Mouse (Mus musculus): ENCODE results near the gene C130026I21Rik. TPM values are rescaled to one million over a fixed set of nuclear protein-coding genes. Genes with fewer than 3 reads are reported as not detected.
A peak's percentile ranks its signal among the peaks of the same experiment; 100 is the strongest.
"Not testable (repeated sequence)": the region's sequence is repeated elsewhere in the genome, so short reads cannot be mapped to it uniquely, and the experiment has no call there.

The C130026I21Rik gene
- total RNA-seq, 2 experiments from 2014 or later: 0.84 TPM; not detected in 1

DNA sequence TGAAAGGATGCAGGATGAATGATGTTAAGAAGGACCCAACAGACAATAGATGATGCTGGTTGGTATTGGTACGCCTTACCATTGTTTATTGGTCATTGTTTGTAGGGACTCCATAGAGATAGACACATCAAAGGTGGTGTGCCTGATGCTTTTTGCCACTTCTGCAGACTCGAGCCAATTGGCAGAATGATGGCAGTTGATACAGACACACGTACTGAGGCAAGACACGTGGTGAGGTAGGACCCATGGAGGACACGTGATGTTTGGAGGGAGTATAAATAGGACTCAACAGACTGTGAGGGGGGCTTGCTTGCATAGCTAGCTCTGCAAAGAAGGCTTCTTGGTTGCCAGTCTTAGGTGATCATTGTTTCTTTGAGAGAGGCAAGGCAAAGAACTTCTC lies 115.2 kb downstream of the C130026I21Rik start:
- intact Hi-C loops (cut with DNase I); DNase-seq (ENCODE audit: low spot score in 2 of 2): not testable (repeated sequence)

DNA sequence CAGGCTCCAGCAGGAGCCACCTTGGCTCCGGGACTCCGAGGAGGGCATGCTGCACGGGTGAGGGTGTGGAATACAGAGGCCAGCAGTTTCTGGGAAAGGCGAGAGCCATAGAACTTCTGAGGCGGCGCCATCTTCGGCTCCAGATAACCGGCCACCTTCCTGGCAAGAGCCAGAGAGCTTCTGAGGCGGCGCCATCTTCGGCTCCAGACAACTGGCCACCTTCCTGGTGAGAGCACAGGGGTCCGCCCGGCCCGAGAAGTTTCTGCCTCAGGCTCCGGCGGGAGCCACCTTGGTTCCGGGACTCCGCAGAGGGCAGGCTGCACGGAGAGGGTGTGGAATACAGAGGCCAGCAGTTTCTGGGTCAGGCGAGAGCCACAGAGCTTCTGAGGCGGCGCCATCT lies 136.7 kb downstream of the C130026I21Rik start:
- DNase-seq (ENCODE audit: low spot score in 2 of 2); intact Hi-C loops (cut with DNase I): not testable (repeated sequence)

DNA sequence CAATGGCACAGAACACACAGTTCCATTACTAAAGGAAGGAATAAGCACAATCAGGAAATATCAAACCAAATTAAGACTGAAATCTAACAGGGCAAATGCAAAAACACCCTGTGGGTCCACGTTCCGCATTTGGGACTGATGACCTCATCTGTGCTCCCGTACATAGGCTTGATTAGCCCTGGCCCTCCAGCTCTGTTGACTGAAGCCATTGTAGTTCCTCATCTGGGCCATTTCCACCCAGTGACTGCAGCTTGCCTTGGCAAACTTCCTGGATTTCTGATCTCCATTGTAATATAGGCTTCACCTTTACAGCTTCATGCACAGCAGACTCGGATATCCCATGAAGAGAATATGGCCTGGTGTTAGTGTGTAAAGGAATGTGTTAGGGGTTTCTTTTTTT lies 148.5 kb downstream of the C130026I21Rik start:
- intact Hi-C loops (cut with DNase I); DNase-seq (ENCODE audit: low spot score in 2 of 2): not testable (repeated sequence)

DNA sequence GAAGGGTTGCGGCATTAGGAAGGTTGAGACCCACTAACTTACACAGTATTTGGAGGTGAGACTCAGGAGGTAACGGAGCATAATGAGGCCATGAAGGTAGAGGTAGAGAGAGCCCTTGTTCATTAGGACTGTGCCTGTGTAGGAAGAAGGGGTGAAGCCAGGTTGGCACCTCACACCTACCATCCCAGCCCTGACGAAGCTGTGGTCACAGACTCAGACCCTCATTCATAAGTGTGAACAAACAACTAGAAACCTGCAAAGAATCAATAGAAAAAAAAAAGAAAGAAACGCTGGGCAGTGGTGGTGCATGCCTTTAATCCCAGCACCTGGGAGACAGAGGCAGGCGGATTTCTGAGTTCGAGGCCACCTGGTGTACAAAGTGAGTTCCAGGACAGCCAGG lies 152.0 kb downstream of the C130026I21Rik start:
- DNase-seq (ENCODE audit: low spot score in 2 of 2); intact Hi-C loops (cut with DNase I): not testable (repeated sequence)

DNA sequence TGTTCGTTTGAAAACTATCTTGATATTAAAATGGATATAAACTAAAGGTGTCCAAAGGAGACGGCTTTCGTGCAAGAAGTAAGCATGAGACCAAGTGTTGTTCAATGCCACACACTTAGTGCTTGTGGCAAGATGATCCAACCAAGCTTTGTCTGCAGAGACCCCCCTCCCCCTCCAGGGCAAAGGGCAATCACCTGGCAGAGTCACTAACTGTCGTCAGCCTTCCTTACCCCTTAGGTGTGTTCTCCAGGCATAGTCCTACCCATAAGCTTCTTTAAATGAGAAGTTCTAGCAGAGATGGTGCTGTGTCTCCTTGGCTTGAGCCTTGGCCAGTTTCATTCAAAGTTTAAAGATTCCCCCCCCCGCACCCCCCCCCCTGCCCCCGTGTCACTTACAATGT lies 152.8 kb downstream of the C130026I21Rik start:
- intact Hi-C loops (cut with DNase I); DNase-seq (ENCODE audit: low spot score in 2 of 2): not testable (repeated sequence)

DNA sequence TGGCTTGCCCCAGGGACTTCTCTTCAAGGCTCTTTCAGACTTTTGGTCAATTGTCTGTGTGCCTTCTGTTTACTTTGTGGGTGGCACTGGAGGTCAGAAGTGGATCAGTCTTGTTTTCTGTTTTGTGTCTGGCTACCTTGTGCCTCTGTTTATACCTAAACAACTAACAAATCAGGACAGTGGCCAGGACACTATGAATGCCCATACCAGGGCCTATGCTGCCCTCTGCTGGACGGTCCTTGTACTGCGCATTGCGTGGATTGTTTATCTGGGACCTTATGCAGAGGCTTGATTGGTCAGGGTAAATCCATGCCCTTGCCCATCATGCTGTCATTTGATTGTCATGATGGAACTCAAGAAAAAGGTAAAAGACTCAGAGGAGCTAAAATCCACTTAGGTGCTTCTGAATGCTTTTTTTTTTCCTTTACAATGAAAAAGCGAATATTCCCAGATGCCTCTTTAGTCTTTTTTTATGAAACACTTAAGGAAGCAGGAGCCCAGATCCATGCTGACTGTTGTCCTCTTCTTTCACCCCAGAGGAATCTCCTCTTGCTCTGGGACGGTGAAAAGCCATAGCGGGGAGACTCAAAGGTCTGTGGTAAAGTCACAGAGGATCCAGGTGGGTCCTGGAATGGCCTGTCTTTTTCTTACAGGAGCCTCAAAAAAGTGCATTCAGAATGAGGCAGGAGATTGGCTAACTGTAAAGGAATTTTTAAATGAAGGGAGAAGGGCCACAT lies 155.5 kb downstream of the C130026I21Rik start:
- peak; percentile 17 to 46 for DNase-seq (ENCODE audit: low spot score in 2 of 2)
- intact Hi-C loops (cut with DNase I): not testable (repeated sequence)

DNA sequence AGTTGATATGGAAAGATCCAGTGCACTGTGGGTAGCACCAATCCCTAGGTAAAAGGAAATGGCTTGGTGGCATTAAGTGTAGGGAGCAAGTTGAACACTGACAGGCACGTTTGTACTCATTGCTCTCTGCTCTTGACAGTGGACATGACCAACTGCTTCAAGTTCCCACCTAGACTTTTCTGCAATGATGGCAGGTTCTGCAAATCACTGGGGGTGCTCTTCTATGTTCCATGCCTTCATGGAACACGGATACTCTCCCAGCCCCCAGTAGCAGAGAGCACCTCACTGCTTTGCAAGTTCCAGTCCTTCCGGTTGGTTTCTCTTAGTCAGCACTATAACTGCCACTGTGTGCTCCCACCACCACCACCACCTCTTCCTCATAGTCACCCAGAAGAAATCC lies 156.3 kb downstream of the C130026I21Rik start:
- intact Hi-C loops (cut with DNase I); DNase-seq (ENCODE audit: low spot score in 2 of 2): not testable (repeated sequence)

DNA sequence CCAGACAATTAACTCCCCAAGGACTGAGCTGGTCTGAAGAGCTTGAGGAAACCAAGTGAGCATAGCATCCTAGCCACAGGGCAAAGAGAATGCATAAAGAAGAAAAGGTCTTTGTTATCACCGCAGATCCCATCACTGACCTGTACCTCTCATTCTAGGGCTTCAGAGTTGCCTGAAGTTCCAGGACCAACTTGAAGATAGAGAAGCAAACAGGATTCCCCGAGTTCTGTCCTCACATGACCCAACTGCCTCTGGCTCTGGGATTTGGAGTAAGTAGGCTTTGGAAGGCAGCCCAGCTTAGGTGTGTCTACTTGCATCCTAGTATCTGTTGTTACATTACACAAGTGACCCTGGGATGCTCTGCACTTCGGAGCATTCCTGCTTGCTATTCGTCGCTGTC lies 157.5 kb downstream of the C130026I21Rik start:
- intact Hi-C loops (cut with DNase I); DNase-seq (ENCODE audit: low spot score in 2 of 2): not testable (repeated sequence)

DNA sequence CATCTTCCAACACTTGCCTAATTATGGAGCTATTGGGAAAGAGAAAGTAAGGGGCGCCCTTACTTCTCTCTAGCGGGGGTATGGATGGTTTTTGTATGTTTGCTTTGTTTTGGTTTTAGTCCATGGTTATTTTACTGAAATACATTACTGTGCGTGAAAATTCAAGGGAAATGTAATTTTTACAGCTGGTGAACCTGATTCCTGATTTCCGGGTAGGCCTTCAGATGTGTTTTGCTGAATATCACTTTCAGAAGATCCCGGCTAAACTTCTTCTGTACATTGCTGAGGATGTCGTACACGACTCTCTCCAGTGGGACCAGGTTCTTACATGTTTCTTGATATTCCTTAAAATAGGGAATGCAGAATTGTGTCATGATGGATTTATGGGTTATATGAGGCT lies 158.1 kb downstream of the C130026I21Rik start:
- intact Hi-C loops (cut with DNase I); DNase-seq (ENCODE audit: low spot score in 2 of 2): not testable (repeated sequence)

DNA sequence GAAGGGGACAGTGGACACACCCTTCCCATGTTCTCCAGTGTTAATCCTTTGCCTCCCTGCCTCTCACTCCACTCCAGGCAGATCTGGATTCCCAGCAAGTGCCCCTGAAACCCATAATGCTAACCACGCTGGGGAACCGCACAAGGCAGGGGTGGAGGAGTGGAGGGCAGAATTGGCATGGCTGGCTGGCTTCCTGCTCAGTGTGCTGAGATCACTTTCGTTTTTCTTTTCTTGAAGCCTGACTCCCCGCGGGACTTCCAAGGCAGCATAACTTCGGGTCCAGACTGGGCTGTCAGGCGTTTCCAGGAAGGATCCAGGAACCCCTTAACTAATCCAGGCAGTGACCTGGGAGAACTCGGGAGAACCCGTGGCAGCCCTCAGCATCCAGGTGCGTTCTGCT lies 158.8 kb downstream of the C130026I21Rik start:
- intact Hi-C loops (cut with DNase I): not testable (repeated sequence)
- DNase-seq (ENCODE audit: low spot score in 2 of 2): peak in 1 of 2 experiments; percentile 10

DNA sequence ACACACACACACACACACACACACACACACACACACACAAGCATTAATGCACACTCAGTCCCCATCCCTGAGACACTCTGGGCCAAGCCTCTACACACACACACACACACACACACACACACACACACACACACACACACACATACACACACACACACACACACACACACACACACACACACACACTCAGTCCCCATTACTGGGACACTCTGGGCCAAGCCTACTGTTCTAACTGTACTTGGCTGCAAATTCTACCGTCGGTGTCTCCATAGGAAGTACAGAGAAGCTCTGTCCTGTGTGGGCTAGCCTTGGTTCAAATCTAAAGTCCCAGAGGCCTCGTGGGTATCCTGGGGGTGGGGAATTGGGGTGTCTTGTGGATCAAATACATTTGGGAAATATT lies 159.5 kb downstream of the C130026I21Rik start:
- intact Hi-C loops (cut with DNase I); DNase-seq (ENCODE audit: low spot score in 2 of 2): not testable (repeated sequence)

DNA sequence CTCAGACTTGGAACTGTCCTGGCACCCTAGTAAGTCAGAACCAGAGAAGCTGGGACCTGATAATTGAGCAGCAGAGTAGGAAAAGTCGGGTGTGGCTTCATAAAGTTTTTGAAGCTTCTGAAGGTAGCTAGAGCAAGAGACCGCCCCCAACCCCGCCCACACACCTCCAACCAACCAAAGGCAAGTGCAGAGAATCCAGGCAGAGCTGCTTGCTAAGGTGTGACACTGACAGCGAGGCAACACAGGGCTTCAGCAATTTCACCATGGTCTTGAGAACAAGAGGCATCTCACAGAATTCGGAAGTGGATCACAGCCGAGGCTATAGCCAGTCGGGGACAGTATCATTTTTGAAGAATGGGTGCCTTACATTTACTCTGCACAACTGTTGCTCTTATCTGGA lies 160.6 kb downstream of the C130026I21Rik start, which contains the start of gene A530032D15Rik:
A530032D15Rik (minus strand) TSS at position 101 of the 400 bp plus-strand sequence.
- DNase-seq (ENCODE audit: low spot score in 2 of 2); intact Hi-C loops (cut with DNase I): not testable (repeated sequence)

DNA sequence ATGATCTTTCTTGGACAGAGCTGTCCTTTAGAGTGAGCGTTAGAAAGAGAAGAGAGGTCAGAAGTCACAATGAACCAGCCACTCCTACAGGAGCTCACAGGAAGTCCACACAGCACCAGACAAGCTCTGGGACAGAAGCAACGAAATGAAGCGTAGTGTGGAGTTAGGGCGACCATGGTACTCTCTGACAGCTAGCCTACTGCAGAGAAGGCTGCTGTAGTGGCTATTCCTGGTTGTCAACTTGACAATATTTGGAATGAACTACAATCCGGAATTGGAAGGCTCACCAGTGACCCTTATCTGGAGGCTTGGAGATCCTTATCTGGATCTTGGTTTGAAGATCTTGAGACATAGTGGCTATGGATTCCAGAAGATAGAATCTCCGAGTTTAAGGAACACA lies 164.4 kb downstream of the C130026I21Rik start:
- intact Hi-C loops (cut with DNase I); DNase-seq (ENCODE audit: low spot score in 2 of 2): not testable (repeated sequence)

DNA sequence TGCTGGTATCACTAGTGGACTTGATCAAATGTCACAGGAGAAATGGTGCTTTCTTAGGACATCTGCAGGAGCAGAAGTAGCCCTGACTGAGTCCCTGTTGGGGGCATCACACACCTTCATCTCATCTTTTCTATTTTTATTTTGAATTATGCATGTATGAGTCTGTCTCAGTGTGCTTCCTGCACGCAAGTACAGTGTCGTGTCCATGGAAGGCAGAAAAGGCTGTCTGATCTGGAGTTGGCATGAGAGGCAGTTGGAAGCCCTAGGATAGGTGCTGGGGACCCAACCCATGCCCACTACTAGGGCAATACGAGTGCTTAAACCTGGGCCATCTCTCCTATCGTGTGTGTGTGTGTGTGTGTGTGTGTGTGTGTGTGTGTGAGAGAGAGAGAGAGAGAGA lies 165.0 kb downstream of the C130026I21Rik start:
- DNase-seq (ENCODE audit: low spot score in 2 of 2); intact Hi-C loops (cut with DNase I): not testable (repeated sequence)

DNA sequence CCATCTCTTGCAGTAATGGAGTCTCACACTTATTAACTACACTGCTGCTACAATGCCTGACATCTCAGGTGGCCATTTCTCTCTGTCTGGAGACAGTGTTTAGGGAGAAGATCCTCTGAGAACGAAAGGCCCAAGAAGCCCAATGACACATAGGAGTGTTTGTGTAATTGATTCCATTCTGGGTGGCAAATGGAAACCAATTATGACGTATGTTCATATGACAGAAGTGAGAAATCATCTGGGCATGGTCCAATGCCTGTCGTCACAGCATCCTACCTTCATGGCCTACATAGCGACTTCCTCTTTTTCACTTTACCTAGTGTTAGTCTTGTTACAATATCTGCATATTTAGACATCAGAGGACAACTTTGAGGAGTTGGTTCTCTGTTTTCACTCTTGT lies 168.6 kb downstream of the C130026I21Rik start:
- intact Hi-C loops (cut with DNase I); DNase-seq (ENCODE audit: low spot score in 2 of 2): not testable (repeated sequence)

DNA sequence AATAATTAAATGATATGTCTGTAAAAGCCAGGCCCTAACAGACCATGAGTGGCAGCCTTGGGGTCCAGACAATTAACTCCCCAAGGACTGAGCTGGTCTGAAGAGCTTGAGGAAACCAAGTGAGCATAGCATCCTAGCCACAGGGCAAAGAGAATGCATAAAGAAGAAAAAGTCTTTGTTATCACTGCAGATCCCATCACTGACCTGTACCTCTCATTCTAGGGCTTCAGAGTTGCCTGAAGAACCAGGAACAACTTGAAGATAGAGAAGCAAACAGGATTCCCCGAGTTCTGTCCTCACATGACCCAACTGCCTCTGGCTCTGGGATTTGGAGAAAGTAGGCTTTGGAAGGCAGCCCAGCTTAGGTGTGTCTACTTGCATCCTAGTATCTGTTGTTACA lies 170.5 kb downstream of the C130026I21Rik start, which contains the start of gene Gm10553:
Gm10553 (plus strand) TSS at position 301 of the 400 bp plus-strand sequence.
- intact Hi-C loops (cut with DNase I); DNase-seq (ENCODE audit: low spot score in 2 of 2): not testable (repeated sequence)

DNA sequence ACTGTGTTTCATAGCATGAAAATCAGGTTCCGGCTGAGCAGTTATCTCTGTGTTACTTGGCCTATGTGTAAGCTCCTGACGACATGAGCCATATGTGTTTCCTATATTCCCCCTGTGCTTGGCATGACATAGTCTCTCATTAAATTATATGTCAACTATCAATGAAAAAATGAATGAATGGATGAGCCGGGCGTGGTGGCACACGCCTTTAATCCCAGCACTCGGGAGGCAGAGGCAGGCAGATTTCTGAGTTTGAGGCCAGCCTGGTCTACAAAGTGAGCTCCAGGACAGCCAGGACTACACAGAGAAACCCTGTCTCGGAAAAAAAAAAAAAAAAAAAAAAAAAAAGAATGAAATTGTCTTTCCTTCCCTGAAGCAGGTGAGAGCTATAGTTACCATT lies 171.3 kb downstream of the C130026I21Rik start:
- intact Hi-C loops (cut with DNase I); DNase-seq (ENCODE audit: low spot score in 2 of 2): not testable (repeated sequence)

DNA sequence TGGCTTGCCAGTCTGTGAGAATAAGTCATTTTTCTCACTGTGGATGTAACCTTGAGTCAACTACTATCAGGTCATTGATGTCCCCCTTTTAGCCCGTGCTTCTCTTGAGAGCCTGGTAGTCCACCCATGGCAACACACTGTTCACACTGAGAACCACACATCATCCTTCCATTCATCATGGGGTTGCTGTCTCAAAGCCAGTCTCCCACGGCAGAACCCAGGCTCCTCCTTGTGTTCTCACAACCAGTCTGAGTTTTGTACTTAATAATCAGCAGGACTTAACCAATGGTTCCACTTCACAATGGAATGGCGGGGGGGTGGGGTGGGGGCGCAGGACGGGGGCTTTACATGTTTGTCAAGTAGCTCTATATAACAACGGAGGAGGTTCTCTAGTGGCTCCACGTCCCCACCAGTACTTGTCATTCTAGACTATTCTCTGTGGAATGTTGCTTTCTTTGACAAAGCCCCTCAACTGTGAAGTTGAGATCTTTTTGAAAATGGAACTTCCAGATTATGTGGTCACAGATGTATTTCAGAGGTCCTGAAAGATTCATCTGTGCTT lies 177.3 kb downstream of the C130026I21Rik start:
- DNase-seq (ENCODE audit: low spot score in 2 of 2); intact Hi-C loops (cut with DNase I): not testable (repeated sequence)

DNA sequence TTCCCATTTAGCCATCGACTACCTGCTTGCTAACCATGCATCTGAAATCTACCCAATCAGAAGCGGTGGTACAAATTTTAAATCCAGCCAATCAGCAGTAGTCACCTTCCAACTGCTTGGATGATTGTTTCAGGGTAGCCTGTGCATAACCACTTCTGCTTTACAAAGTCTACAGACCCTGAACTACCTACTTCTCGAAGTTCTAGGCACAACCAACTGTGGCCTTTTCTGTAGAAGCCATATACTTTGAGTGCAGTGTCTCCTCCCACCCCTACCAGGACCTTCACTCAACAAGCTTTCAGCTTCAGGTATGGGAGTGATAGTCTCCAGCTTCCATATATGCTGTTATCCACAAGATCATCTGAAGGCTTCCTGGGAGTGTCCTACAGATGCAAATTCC lies 178.2 kb downstream of the C130026I21Rik start:
- not testable (repeated sequence) for DNase-seq (ENCODE audit: low spot score in 2 of 2)

DNA sequence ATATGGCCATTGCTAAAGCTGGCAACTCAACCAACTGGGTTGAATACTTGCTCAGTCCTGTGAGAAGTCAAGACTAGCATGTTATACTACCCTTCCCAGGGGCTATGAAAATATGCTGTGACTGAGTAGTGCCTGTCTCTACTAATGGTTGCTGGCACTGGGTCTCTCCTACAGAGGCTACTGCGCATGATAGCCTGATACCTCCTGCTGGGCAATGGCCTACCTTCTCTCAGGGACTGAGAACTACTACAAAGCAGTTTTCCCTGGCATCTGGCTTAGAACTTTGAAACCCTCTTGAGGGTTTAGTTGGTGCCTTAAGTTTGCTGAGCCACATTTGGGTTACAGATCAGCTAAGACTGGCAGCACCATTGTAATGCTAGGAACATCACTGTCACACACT lies 184.2 kb downstream of the C130026I21Rik start:
- DNase-seq (ENCODE audit: low spot score in 2 of 2); intact Hi-C loops (cut with DNase I): not testable (repeated sequence)

More for the DNA sequence above, 178.2 kb downstream of the C130026I21Rik start:
- intact Hi-C loops (cut with DNase I): not testable (repeated sequence)

DNA sequence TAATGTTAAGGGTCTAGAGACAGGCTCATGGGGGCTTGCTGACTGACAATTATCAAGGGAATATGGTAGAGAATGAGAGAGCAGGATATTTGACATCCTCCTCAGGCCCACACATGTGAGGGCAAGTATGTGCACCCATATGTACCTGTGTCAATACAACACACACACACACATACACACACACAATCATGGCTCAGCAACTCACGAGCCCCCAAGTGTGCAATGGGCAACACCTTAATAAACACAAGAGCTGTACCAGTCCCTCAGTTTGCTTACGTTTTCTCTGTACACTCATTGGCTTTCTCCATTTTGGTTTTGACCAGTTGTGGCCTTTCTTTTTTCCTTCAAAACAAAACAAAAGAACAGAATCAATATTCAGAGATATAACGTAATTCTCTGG lies 185.6 kb downstream of the C130026I21Rik start:
- intact Hi-C loops (cut with DNase I): not testable (repeated sequence)

More for the DNA sequence above, 185.6 kb downstream of the C130026I21Rik start:
- DNase-seq (ENCODE audit: low spot score in 2 of 2): not testable (repeated sequence)

Data from left cerebral cortex, postnatal 36 days (tissue).